Mouse (Mus musculus): ENCODE measurements around the gene Tsen34.

Tsen34 gene

DNA sequence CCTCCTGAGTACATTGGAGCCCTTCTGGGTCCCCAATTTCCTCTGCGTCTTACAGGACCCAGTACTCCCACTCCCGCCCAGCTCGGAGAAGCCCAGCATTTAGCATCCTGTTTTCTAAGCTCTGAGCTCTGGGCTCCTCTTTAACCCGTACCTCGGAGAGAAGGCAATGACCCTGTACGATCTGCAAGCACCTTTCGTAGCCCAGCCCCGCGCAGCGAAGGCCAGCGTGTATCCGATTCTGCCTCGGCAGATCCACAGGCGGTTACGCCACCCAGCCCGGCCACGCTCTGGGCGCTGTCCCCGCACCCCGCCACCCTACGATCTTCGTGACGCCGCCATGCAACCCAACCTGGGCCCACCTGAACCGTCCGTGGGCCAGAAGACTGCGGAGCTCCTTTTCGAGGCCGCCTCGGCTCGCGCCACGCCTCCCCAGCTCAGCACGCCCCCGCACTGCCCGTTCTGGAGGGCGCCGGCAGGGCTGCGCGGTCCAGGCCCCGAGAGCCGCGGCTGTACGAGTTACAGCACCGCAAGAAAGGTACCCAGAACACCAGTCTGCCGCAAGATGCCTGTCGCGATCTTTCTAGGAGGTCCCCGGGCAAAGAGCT lies at the start of gene Tsen34:
Tsen34 (plus strand) TSS at position 482 of the 605 bp plus-strand sequence.
- DNase-seq (ENCODE audit: low spot score), result no peak

- DNase-seq (ENCODE audit: low spot score), result no peak
Measured at GRCm38 (mm10) chr7:3643412-3643811, 49.3 kb upstream of the Tsen34 start.

DNA sequence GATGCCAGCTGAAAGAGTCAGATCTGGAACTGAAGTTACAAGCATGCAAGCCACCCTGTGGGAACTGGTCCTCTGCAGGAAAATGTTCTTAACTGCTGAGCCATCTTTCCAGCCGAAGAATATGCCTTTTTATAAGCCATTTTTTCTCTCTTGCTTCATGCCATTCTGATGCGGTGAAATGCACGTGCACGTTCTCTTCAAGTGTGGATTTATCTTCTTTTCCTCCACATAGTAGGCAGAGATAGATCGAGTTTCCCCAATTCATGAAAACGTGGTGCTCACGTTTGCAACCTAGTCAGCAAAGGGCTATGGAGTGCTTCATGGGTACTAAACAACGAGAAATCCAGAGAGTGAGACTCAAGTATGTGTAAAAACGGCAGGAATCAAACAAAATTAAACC lies 48.8 kb upstream of the Tsen34 start:
- DNase-seq (ENCODE audit: low spot score), result no peak

GRCm38 (mm10) chr7:3644348-3644671 lies 48.4 kb upstream of the Tsen34 start:
- no peak for DNase-seq (ENCODE audit: low spot score)

DNA sequence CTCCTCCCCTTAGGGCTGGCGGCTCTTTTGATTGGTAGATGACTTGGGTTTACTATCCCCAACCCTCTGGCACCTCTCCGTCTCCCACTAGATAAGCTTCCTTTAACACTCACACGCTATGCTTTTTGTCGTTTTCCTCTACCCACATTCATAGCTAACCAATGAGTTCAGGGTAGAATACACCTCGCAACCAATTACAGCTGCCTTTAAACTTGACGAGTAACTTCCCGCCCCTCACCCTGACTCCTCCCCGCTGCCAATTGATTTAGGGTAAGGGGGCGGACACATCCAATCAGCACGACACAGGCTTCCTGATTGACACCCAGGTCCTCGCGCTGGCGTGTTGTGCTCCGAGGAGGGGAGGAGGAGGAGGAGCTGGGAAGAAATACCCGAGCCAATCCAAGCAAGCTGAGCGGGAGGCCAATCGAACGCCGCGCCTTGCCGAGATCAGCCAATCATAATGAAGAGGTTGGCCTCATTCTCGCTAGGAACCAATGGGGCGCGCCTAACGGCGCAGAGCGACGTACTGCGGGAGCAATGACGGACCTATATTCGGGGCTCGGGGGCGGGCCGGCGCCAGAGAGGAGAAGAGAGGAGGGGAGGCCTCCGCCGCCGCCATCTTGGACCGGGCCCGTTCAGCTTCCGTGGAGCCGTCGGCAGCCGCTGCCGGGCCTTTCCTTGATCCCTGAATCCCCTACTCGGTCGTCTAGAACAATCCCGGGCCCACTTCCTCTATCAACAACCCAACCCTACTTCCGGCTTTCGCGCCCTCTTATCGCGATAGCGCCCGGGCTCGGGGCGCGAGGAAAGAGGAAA lies 47.8 kb upstream of the Tsen34 start, which contains the start of gene Cnot3:
Cnot3 (plus strand) TSS at position 597 of the 816 bp plus-strand sequence.
- DNase-seq (ENCODE audit: low spot score), result peak; percentile 98

DNA sequence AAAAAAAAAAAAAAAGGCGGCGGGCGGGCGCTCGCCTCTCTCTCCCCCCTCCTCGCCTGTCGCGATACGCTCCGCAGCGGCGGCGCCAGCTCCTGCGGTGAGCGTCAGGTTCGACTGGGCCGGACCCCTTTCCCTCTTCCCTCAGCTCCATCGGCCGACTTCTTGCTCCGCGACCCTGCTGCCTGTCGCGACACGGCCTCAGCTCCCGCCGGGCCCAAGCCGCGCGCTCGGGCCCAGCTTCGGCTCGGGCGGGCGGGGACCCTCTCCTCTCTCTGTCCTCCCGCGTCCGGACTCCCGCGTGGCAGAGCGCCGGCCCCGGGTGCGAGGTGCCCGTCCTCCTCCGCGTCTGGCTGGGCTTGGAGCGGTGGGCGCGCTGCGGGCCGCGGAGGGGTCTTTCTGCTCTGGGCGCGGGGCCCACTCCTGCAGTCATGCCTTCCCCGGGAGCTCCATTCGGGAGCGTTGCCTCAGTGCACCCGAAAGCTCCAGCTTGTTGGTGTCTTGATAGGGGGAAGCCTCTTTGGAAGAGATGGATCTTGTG lies 47.1 kb upstream of the Tsen34 start:
- DNase-seq (ENCODE audit: low spot score), result no peak

DNA sequence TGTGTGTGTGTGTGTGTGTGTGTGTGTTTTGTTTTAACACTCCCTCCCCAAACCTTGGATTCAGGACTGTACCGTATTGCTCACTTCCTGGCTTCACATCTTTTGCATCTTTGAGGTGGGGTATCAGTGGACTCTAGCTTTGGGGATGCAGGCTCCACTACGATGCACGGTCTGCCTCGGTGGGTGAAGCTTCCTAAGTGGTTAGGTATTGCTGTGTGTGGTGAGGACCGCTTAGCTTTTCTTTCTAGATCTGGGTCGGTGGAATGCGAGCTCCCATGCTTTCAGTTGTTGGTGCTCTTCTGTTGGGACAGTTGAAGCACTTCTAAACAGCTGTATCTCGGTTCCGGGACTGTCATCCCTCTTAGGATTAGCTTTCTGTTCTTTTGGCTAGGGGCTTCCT lies 46.5 kb upstream of the Tsen34 start:
- DNase-seq (ENCODE audit: low spot score), result no peak

- no peak for DNase-seq (ENCODE audit: low spot score)
Measured at GRCm38 (mm10) chr7:3646641-3647040, 46.0 kb upstream of the Tsen34 start.

DNA sequence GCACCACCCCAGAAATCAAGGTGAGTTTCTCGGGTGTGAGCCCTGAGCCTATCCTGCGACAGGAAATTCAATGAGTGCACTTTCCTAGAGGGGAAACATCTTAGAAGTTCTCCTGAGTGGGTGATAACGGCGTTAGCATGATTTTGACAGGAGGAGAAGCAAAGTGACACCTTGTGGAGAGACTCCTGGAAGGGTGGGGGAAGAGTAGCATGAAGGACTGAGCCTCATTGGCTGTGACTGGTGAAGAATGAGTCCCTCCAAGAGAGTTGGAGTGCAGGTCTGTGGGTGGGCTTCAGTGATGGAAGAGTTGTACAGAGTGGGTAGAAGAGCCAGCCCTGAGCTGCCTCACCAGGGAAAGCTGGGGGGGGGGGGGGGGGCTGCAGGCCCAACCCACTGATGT lies 35.7 kb upstream of the Tsen34 start:
- no peak for DNase-seq (ENCODE audit: low spot score)

DNA sequence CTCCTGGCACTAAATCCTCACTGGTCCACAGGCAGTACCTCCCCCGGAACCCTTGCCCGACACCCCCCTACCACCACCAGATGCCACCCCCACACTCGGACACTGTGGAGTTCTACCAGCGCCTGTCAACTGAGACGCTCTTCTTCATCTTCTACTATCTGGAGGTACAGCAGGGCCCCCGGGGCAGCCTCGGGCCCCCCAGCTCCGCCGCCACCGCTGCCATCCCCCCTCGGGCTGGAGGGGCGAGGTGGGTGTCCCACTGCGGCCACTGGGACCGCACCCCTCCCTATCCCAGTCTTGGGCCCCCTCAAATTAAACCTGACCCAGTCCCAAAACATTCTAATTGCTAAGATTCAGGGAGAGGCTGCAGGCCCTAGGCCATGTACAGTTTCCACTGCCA lies 34.1 kb upstream of the Tsen34 start:
- DNase-seq (ENCODE audit: low spot score), result no peak

DNA sequence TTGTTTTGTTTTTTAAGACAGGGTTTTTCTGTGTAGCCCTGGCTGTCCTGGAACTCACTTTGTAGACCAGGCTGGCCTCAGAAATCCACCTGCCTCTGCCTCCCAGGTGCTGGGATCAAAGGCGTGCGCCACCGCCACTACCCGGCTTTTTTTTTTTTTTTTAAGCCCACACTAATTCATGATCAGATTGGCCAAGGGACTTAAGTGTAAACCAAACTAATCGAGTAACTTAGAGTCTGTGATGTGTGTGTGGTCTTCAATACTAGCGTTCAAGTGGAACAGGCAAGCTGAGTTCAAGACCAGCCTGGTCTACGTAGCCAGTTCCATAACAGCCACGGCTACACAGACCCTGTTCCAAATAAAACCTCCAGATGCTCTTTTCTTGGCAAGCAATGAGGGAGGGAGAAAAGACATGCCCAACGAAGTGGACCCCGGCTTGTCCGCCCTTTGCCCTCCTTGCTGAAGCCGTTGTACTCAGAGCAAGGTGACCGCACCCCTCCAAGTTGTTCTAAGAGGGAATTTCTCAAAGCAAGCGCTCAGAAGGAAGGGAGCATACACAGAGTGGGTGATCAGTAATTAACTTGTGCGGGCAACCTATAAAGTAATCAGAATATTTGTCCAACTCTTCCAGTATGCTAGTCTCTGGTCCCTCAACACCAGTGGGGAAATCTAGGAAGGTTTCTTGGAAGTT lies 28.0 kb upstream of the Tsen34 start:
- DNase-seq (ENCODE audit: low spot score), result no peak

DNA sequence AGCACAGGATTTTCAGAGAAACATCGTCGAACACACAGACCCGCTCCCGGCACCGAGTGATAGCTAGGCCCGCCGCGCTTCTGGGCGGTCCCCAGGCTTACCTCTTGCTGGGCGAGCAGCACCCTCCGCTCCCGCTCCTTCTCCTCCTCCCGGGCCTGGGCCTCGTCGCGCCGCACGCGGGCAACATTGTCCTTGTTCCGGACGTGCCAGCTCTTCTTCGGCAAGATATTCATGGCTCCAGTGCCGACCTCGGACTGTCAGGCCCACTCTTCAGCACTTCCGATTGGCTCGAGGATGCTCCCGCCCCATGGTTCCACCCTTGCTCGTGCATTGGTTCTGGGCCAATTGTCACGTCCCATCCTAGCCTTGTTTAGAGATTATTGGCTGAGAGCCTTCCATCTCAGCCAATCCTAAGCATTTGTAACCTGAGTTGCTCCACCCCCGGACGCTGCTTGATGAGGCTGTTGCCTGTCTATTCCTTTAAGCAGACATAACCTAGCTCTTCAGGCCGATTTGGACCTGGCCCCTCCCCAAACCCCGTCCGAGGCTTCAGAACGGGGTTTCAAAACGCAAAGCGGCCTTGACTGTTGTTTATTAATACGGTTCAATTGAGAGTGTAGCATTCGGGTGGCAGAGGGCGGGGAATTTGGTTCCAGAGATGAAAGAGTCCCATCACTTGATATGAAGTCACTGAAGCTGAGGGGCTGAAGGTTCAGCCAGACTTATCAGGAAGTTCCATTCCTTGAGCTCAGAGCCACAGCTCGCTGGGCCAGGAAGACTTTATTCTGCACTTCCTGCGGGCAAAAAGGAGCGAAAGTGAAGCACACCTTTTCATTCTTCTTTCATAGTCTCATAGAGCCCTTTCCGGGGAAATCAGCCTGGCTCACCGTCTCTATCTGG lies 27.2 kb upstream of the Tsen34 start, which contains the start of gene Leng1:
Leng1 (minus strand) TSS at position 626 of the 900 bp plus-strand sequence.
- peak; percentile 96 for DNase-seq (ENCODE audit: low spot score)

DNA sequence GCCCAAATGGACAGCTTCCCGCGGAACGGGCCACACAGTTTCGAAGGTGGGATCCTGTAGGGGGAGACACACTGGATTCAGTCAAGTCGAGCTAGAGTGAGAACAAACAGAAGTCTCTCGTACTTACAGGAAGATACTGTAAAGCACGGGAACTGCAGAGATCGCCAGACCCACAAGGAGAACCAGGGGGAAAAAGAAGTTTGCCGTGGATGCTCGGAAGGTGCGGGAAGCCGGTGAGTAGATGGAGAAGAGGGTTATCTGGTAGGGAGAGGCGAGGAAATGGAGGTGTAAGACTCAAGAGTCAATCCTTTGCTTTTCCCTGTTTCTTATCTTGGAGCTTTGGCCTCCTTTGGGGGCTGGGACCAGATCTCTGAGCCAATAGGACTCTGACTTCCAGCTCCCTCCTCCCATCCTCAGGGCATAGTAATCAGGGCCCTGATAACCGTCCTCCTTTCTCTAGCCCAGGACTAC lies 25.7 kb upstream of the Tsen34 start:
- no peak for DNase-seq (ENCODE audit: low spot score)

DNA sequence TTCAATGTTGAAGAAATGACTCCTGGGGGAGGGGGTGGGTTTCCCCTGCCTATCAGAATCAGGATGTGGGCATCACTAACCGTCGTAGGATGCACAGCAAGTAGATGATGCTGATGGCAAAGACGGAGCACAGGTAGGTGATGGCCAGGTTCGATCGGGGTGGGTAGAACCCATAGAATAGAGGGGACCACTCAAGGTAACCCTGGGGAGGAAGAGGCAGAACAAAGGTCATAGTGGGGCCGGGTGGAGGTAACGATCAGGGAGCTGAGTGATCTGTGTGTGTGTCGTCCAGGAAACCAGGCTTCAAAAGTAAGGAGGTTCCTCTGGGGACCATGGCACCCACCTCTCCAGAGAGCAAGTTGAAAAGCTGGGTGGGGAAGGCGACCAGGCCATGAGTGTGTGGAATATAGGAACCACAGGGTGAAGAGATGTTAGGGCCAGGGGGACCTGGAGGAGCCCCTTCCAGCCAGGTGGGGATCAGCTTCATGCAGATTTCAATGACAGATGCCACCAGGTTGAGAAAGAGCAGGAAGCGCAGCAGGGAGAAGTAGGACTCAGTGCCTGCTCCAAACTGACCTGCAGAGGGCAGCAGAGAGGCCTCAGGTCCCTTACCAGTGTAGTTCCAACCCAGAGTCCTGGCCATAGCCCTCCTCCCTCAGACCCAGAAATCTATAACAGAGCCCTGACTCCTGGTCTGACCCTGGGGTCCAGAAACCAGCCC lies 18.0 kb upstream of the Tsen34 start:
- peak; percentile 68 for DNase-seq (ENCODE audit: low spot score)

GRCm38 (mm10) chr7:3675228-3675548 lies 17.5 kb upstream of the Tsen34 start:
- no peak for DNase-seq (ENCODE audit: low spot score)

DNA sequence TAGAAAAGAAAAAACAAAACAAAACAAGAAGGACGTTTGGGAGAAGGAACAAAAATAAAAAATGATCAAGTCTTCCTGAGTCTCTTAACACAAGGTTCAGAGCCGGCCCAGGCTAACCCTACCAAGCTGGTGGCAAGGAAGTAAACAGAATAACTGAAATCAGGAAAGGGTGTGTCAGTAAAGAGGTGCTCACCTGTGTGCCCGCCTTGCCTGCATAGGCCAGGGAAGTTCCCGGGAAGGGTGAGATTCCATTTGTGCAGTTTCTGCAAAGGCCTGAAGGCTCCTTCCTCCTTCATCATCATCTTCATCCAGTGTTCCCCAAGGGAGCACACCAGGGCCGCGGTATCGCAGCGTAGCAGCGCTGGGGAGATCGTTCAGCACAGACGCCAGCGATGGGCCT lies 16.3 kb upstream of the Tsen34 start:
- no peak for DNase-seq (ENCODE audit: low spot score)

- no peak for DNase-seq (ENCODE audit: low spot score)
Measured at GRCm38 (mm10) chr7:3677342-3677741, 15.3 kb upstream of the Tsen34 start, which contains the start of gene Tmc4. Tmc4 (minus strand) TSS chr7:3677553.

GRCm38 (mm10) chr7:3683908-3684550 lies 8.6 kb upstream of the Tsen34 start:
- no peak for DNase-seq (ENCODE audit: low spot score)

- DNase-seq (ENCODE audit: low spot score), result no peak
Measured at GRCm38 (mm10) chr7:3684698-3685097, 8.0 kb upstream of the Tsen34 start.

- DNase-seq (ENCODE audit: low spot score), result no peak
Measured at GRCm38 (mm10) chr7:3685400-3686187, 7.1 kb upstream of the Tsen34 start.
